Mouse (Mus musculus): ENCODE results near the gene 4930442H23Rik. TPM values are rescaled to one million over a fixed set of nuclear protein-coding genes. Genes with fewer than 3 reads are reported as not detected.
"Not testable (repeated sequence)": the region's sequence is repeated elsewhere in the genome, so short reads cannot be mapped to it uniquely, and the experiment has no call there.

4930442H23Rik gene
- polyA plus RNA-seq (2016; fragmentation: Nextera tagmentation; extraction: Ambion mirVana): not detected in 2 replicates

- H3K4me1 ChIP-seq (replicated peaks): peaks cover 36% of the 10 kb centered on the region
- peaks cover 75% of the 10 kb centered on the region for H3K36me3 ChIP-seq
- 87% methylated on average over 5 of the region's 5 CpGs for WGBS
Observed at GRCm38 (mm10) chr10:81183805-81184204, at the start of gene 4930442H23Rik. Gene 4930442H23Rik (minus strand): TSS chr10:81183849.

GRCm38 (mm10) chr10:81233226-81233585 is 49.6 kb upstream of the 4930442H23Rik start:
- peaks cover 14% of the 10 kb centered on the region for H3K4me1 ChIP-seq (replicated peaks)
- no peaks in the 10 kb centered on the region for H3K36me3 ChIP-seq
- ATAC-seq (ENCODE audit: insufficient number of reproducible peaks, insufficient read depth, low FRiP score, low TSS enrichment, low read depth): 0 out of 2 replicates have a peak, but pooled peaks have one; percentile 35
- H3K27me3 ChIP-seq: peaks cover 64% of the 10 kb centered on the region
- peak overlapping the region; percentile 77 for H3K4me3 ChIP-seq (replicated peaks)
- peak overlapping the region; percentile 75 for H3K4me2 ChIP-seq
- H3K9me3 ChIP-seq: no peaks in the 10 kb centered on the region
- peak overlapping the region; percentile 75 for H3K9ac ChIP-seq (replicated peaks)
- 0 out of 2 replicates have a peak overlapping the region, but pooled peaks have one; percentile 12 for H3K27ac ChIP-seq
- WGBS: 2% methylated on average over 27 of the region's 28 CpGs

More at GRCm38 (mm10) chr10:81183805-81184204, at the start of gene 4930442H23Rik:
- Histone ChIP-seq H3K27ac (peak within 1 kb of the TSS; percentile 64), H3K4me2 (peak within 1 kb of the TSS; percentile 68), H3K9ac (replicated peaks) (peak within 1 kb of the TSS; percentile 74), H3K27me3 (no peaks in the 10 kb centered on the region), H3K9me3 (no peaks in the 10 kb centered on the region), H3K4me3 (replicated peaks) (peak within 1 kb of the TSS; percentile 72)
- no peak for ATAC-seq (ENCODE audit: insufficient number of reproducible peaks, insufficient read depth, low FRiP score, low TSS enrichment, low read depth)

DNA sequence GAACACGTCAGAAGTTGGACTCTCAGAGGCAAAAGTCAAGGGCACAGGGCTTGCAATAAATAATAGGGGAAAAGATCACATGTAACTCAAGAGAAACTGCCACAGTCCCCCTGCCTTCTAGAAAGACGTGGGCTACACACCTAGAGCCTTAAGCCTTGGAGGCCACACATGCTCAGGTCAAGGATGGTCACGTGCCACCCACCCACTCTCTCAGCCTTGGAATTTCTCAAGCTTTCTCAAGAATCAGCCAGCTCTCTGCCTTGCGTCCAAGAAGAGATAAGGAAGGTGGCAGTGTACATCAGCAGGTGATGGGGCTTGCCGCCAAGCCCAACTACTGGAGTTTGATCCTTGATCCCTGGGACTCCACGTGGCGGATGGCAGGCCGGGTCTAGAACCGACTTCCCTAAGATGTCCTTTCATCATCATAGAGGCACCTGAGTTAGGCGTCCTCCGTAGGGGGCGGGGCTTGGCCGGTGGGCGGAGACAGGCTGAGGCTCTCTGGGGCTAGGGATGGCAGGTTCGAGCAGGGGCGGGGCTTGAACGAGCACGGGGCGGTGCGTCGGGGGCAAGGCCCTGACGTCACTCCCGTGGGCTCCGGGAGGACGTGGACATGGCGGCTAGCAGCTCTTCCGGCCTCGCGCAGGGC is 49.1 kb upstream of the 4930442H23Rik start, which contains the start of gene Zfr2:
TSS of gene Zfr2 (plus strand) at position 576 of the 646 bp plus-strand sequence.
- Histone ChIP-seq H3K27ac (0 out of 2 replicates have a peak within 1 kb of the TSS, but pooled peaks have one; percentile 12), H3K9me3 (no peaks in the 10 kb centered on the region)
- 7% methylated on average over 29 of the region's 29 CpGs for WGBS

DNA sequence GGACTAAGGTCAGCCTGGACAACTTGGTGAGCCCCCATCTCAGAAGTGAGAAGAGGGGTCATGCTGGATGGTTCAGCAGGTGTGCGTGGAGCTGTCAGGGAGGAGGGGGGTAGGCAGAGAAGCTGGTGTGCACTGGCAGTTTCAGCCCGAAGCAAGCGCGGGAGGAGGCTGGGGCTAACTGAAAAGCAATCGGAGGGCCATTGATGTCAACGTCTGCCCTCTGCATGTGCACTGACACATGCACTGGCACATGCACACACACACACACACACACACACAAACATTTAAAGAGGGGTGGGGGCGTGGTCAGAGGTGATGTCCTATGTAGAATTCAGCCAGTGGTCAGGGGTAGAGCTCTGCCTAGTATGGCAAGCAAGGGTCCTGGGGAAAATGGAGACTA is 47.8 kb upstream of the 4930442H23Rik start:
- no peak overlapping the region for H3K27ac ChIP-seq
- no peaks in the 10 kb centered on the region for H3K9me3 ChIP-seq
- H3K4me3 ChIP-seq (replicated peaks): no peak overlapping the region
- H3K4me1 ChIP-seq (replicated peaks): peaks cover 14% of the 10 kb centered on the region
- 55% methylated on average over 7 of the region's 7 CpGs for WGBS
- no peak overlapping the region for H3K9ac ChIP-seq (replicated peaks)
- H3K27me3 ChIP-seq: peaks cover 52% of the 10 kb centered on the region
- no peak overlapping the region for H3K4me2 ChIP-seq
- ATAC-seq (ENCODE audit: insufficient number of reproducible peaks, insufficient read depth, low FRiP score, low TSS enrichment, low read depth): no peak
- H3K36me3 ChIP-seq: no peaks in the 10 kb centered on the region

More for the DNA sequence above, 49.1 kb upstream of the 4930442H23Rik start, which contains the start of gene Zfr2:
- H3K27me3 ChIP-seq: peaks cover 63% of the 10 kb centered on the region
- H3K4me2 ChIP-seq: peak within 1 kb of the TSS; percentile 75
- peak within 1 kb of the TSS; percentile 75 for H3K9ac ChIP-seq (replicated peaks)
- peak; percentile 38 for ATAC-seq (ENCODE audit: insufficient number of reproducible peaks, insufficient read depth, low FRiP score, low TSS enrichment, low read depth)
- H3K4me3 ChIP-seq (replicated peaks): peak within 1 kb of the TSS; percentile 77
- H3K4me1 ChIP-seq (replicated peaks): peaks cover 14% of the 10 kb centered on the region
- H3K36me3 ChIP-seq: no peaks in the 10 kb centered on the region

- Histone ChIP-seq H3K9ac (replicated peaks) (peak within 1 kb of the TSS; percentile 37; the same call in 1 of the 2 replicates), H3K36me3 (no peaks in the 10 kb centered on the region), H3K4me3 (replicated peaks) (peak within 1 kb of the TSS; percentile 21), H3K27me3 (peaks cover 52% of the 10 kb centered on the region), H3K9me3 (no peaks in the 10 kb centered on the region), H3K4me2 (peak within 1 kb of the TSS; percentile 33), H3K27ac (no peak within 1 kb of the TSS), H3K4me1 (replicated peaks) (peaks cover 14% of the 10 kb centered on the region)
- no peak for ATAC-seq (ENCODE audit: insufficient number of reproducible peaks, insufficient read depth, low FRiP score, low TSS enrichment, low read depth)
- 9% methylated on average over 27 of the region's 27 CpGs for WGBS
Observed at GRCm38 (mm10) chr10:81230438-81231332, 47.0 kb upstream of the 4930442H23Rik start, which contains the start of gene Atcay. Gene Atcay (minus strand): TSS chr10:81230833.

GRCm38 (mm10) chr10:81229735-81230437 is 46.2 kb upstream of the 4930442H23Rik start:
- Histone ChIP-seq H3K27ac (no peak overlapping the region), H3K9me3 (no peaks in the 10 kb centered on the region), H3K27me3 (peaks cover 52% of the 10 kb centered on the region), H3K4me3 (replicated peaks) (peak overlapping the region; percentile 21; the same call in 1 of the 2 replicates), H3K4me1 (replicated peaks) (peaks cover 14% of the 10 kb centered on the region), H3K36me3 (no peaks in the 10 kb centered on the region), H3K4me2 (peak overlapping the region; percentile 33), H3K9ac (replicated peaks) (no peak overlapping the region)
- no peak for ATAC-seq (ENCODE audit: insufficient number of reproducible peaks, insufficient read depth, low FRiP score, low TSS enrichment, low read depth)
- WGBS: 12% methylated on average over 20 of the region's 20 CpGs

GRCm38 (mm10) chr10:81223731-81224130 is 40.1 kb upstream of the 4930442H23Rik start:
- H3K9ac ChIP-seq (replicated peaks); H3K9me3 ChIP-seq; H3K36me3 ChIP-seq; H3K4me2 ChIP-seq; H3K27ac ChIP-seq; H3K4me3 ChIP-seq (replicated peaks); ATAC-seq (ENCODE audit: insufficient number of reproducible peaks, insufficient read depth, low FRiP score, low TSS enrichment, low read depth); H3K4me1 ChIP-seq (replicated peaks): not testable (repeated sequence)
- 49% methylated on average over 2 of the region's 2 CpGs for WGBS
- H3K27me3 ChIP-seq: peaks cover 13% of the 10 kb centered on the region

GRCm38 (mm10) chr10:81221402-81222015 is 37.9 kb upstream of the 4930442H23Rik start:
- H3K36me3 ChIP-seq: no peaks in the 10 kb centered on the region
- no peaks in the 10 kb centered on the region for H3K9me3 ChIP-seq
- H3K4me2 ChIP-seq: no peak overlapping the region
- H3K4me3 ChIP-seq (replicated peaks): no peak overlapping the region
- ATAC-seq (ENCODE audit: insufficient number of reproducible peaks, insufficient read depth, low FRiP score, low TSS enrichment, low read depth): no peak
- no peak overlapping the region for H3K27ac ChIP-seq
- peaks cover 13% of the 10 kb centered on the region for H3K27me3 ChIP-seq
- H3K9ac ChIP-seq (replicated peaks): no peak overlapping the region
- no peaks in the 10 kb centered on the region for H3K4me1 ChIP-seq (replicated peaks)
- 92% methylated on average over 5 of the region's 5 CpGs for WGBS

DNA sequence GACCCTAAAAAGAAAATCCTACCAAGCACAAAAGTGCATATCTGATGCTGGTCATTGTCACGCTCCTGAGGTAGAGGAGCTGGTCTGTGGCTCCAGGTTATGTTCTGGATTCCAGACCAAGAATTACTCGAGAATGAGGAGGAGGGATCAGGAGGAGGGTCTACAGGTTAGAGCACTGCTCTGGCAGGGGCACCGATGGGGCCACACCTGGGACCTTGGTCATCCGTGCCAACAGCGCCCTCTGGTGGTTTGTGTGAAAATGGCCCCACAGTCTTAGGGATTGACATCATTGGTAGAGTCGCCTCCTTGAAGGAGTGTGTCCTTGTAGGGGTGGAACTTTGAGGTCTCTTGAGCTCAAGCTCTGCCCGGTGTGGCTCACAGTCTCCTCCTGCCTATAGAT is 34.3 kb upstream of the 4930442H23Rik start:
- Histone ChIP-seq H3K36me3 (no peaks in the 10 kb centered on the region), H3K4me1 (replicated peaks) (no peaks in the 10 kb centered on the region), H3K4me3 (replicated peaks) (no peak overlapping the region), H3K9me3 (no peaks in the 10 kb centered on the region), H3K4me2 (no peak overlapping the region), H3K9ac (replicated peaks) (no peak overlapping the region), H3K27ac (no peak overlapping the region), H3K27me3 (peaks cover 13% of the 10 kb centered on the region)
- WGBS: 36% methylated on average over 7 of the region's 7 CpGs
- ATAC-seq (ENCODE audit: insufficient number of reproducible peaks, insufficient read depth, low FRiP score, low TSS enrichment, low read depth): no peak; the same call in 1 of the 2 replicates

DNA sequence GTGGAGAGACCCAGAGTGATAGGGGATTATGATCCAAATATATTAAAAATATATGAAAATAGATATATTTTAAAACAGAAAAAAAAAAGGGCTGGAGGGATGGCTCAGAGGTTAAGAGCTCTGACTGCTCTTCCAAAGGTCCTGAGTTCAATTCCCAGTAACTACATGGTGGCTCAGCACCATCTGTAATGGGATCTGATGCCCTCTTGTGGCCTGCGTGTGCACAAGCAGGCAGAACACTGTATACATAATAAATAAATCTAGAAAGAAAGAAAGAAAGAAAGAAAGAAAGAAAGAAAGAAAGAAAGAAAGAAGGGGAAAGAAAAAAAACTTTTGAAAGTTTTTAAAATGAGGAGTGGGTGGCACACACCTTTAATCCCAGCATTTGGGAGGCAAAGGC is 33.6 kb upstream of the 4930442H23Rik start:
- H3K27me3 ChIP-seq: peaks cover 13% of the 10 kb centered on the region
- H3K4me3 ChIP-seq (replicated peaks); ATAC-seq (ENCODE audit: insufficient number of reproducible peaks, insufficient read depth, low FRiP score, low TSS enrichment, low read depth); H3K4me1 ChIP-seq (replicated peaks); H3K9me3 ChIP-seq; H3K4me2 ChIP-seq; H3K27ac ChIP-seq; H3K36me3 ChIP-seq; H3K9ac ChIP-seq (replicated peaks): not testable (repeated sequence)
- 4% methylated on average over 1 of the region's 1 CpGs for WGBS
